Mouse (Mus musculus) ES-E14 (cell line): Measurements from ENCODE around the gene Smurf2. TPM values are rescaled to one million over a fixed set of nuclear protein-coding genes. Genes with fewer than 3 reads are reported as not detected.

ENCODE experiments used
- DNase-seq: peaks from one replicate; pipeline ENCODE4 v3.0.0-alpha.2; 2013; ENCODE audit warnings: low read depth, low spot score
- H3K27ac ChIP-seq: 2 replicates; pipeline ENCODE4 v1.5.1; 2012; ENCODE audit warnings: low read depth, mild to moderate bottlenecking, low read length, moderate library complexity, mixed read lengths; ENCODE audit not compliant: poor library complexity, insufficient read depth, severe bottlenecking
- H3K36me3 ChIP-seq: 2 replicates; pipeline ENCODE4 v1.6.1; 2012; ENCODE audit warnings: mild to moderate bottlenecking, low read length, moderate library complexity, mixed read lengths; ENCODE audit not compliant: control insufficient read depth, poor library complexity, insufficient read depth, severe bottlenecking
- H3K4me1 ChIP-seq, 2 experiments: fragments of 150-350 bp in 1 of 2; sonication (generic) in 1 of 2; 2 replicates each; pipeline ENCODE4 v1.6.1; 2012; ENCODE audit warnings: low read length in 2 of 2, mild to moderate bottlenecking in 1 of 2, mixed read lengths in 1 of 2; ENCODE audit not compliant: control insufficient read depth in 2 of 2, insufficient read depth in 2 of 2, poor library complexity in 1 of 2
- H3K4me3 ChIP-seq, 2 experiments: fragments of 150-350 bp in 1 of 2; sonication (generic) in 1 of 2; 2 replicates each; pipeline ENCODE4 v1.5.1; 2012; ENCODE audit warnings: low read length in 2 of 2, low read depth in 1 of 2, mild to moderate bottlenecking in 1 of 2, mixed read lengths in 1 of 2; ENCODE audit not compliant: insufficient read depth in 1 of 2, poor library complexity in 1 of 2, severe bottlenecking in 1 of 2
- H3K9ac ChIP-seq: 2 replicates; pipeline ENCODE4 v1.6.1; 2012; ENCODE audit warnings: low read depth, mild to moderate bottlenecking, low read length, mixed read lengths; ENCODE audit not compliant: poor library complexity, insufficient read depth, severe bottlenecking
- H3K9me3 ChIP-seq: fragments of 150-350 bp; sonication (generic); 2 replicates; pipeline ENCODE4 v1.6.1; 2012; ENCODE audit warnings: low read depth, mild to moderate bottlenecking, low read length; ENCODE audit not compliant: control insufficient read depth, insufficient read depth
- CHD2 ChIP-seq: IDR thresholded peaks from 2 replicates; pipeline ENCODE4 v1.6.1; 2014; ENCODE audit warnings: mild to moderate bottlenecking, low read depth, low read length, inconsistent platforms
- HCFC1 ChIP-seq: IDR thresholded peaks from 2 replicates; pipeline ENCODE4 v1.6.1; 2012; ENCODE audit warnings: low read length, inconsistent platforms, borderline replicate concordance; ENCODE audit not compliant: insufficient read depth
- MAFK ChIP-seq: IDR thresholded peaks from 2 replicates; pipeline ENCODE4 v1.6.1; 2014; ENCODE audit warnings: mild to moderate bottlenecking, low read depth, low read length, inconsistent platforms; ENCODE audit not compliant: insufficient read depth
- ZC3H11A ChIP-seq: IDR thresholded peaks from 2 replicates; pipeline ENCODE4 v1.6.1; 2012; ENCODE audit warnings: low read depth, mild to moderate bottlenecking, inconsistent platforms, low read length, borderline replicate concordance
- ZNF384 ChIP-seq: IDR thresholded peaks from 2 replicates; pipeline ENCODE4 v1.6.1; 2012; ENCODE audit warnings: low read depth, low read length, inconsistent platforms
- in situ Hi-C, 2 experiments: fragments of 600-800 bp; cut with MboI; formaldehyde crosslinking; loops; one replicate each; pipeline ENCODE4 v1.15.1; 2025; ENCODE audit warnings: low sequenced_read_pairs in 2 of 2, inconsistent platforms in 1 of 2; ENCODE audit not compliant: unreplicated experiment in 2 of 2
- total RNA-seq: library from RNA; depleted of rRNA; stranded (reverse); fragments of 300-350 nt; gene quantifications from 2 replicates; pipeline ENCODE4 v1.2.3, GENCODE M21; 2012

The Smurf2 gene
- total RNA-seq, 1 experiment = 25.3 TPM

GRCm38 (mm10) chr11:106818341-106818740, 102.2 kb downstream of the Smurf2 start:
- Histone ChIP-seq H3K27ac (no peak overlapping the region), H3K36me3 (peaks cover 26% of the 10 kb centered on the region), H3K4me3 (no peak overlapping the region), H3K9ac (no peak overlapping the region), H3K9me3 (no peaks in the 10 kb centered on the region), H3K4me1 (no peaks in the 10 kb centered on the region)
- in situ Hi-C loops = no loop called here
- no peak for TF ChIP-seq ZNF384
- no peak for TF ChIP-seq CHD2
- no peak for TF ChIP-seq MAFK
- no peak for TF ChIP-seq ZC3H11A
- no peak for TF ChIP-seq HCFC1
- no peak for DNase-seq

- in situ Hi-C loops = no loop called here
- Histone ChIP-seq H3K9ac (no peak overlapping the region), H3K9me3 (no peaks in the 10 kb centered on the region), H3K4me3 (no peak overlapping the region), H3K4me1 (no peaks in the 10 kb centered on the region), H3K27ac (no peak overlapping the region), H3K36me3 (peaks cover 26% of the 10 kb centered on the region)
- TF ChIP-seq ZC3H11A (no peak), HCFC1 (no peak), CHD2 (no peak), MAFK (no peak), ZNF384 (no peak)
- DNase-seq = no peak
These were observed 102.7 kb downstream of the Smurf2 start for GRCm38 (mm10) chr11:106817808-106818207.

GRCm38 (mm10) chr11:106817156-106817555, 103.4 kb downstream of the Smurf2 start:
- no peak overlapping the region for H3K27ac ChIP-seq
- peaks cover 23% of the 10 kb centered on the region for H3K36me3 ChIP-seq
- no peaks in the 10 kb centered on the region for H3K9me3 ChIP-seq
- no peak overlapping the region for H3K9ac ChIP-seq
- in situ Hi-C loops = no loop called here
- DNase-seq = no peak
- TF ChIP-seq MAFK (no peak), ZC3H11A (no peak), CHD2 (no peak), ZNF384 (no peak), HCFC1 (no peak)
- H3K4me1 ChIP-seq = no peaks in the 10 kb centered on the region
- no peak overlapping the region for H3K4me3 ChIP-seq

- Histone ChIP-seq H3K27ac (no peak overlapping the region), H3K36me3 (peaks cover 24% of the 10 kb centered on the region), H3K4me3 (no peak overlapping the region), H3K9me3 (no peaks in the 10 kb centered on the region), H3K9ac (no peak overlapping the region), H3K4me1 (no peaks in the 10 kb centered on the region)
- DNase-seq = no peak
- in situ Hi-C loops = no loop called here
- TF ChIP-seq CHD2 (no peak), MAFK (no peak), ZNF384 (no peak), ZC3H11A (no peak), HCFC1 (no peak)
These were observed 104.2 kb downstream of the Smurf2 start for GRCm38 (mm10) chr11:106816316-106816715.

GRCm38 (mm10) chr11:106815761-106816160, 104.8 kb downstream of the Smurf2 start:
- H3K27ac ChIP-seq = no peak overlapping the region
- no peak overlapping the region for H3K4me3 ChIP-seq
- in situ Hi-C loops = no loop called here
- TF ChIP-seq ZC3H11A = no peak
- no peak for TF ChIP-seq ZNF384
- TF ChIP-seq CHD2 = no peak
- TF ChIP-seq HCFC1 = no peak
- no peak for TF ChIP-seq MAFK
- H3K36me3 ChIP-seq = peaks cover 27% of the 10 kb centered on the region
- H3K4me1 ChIP-seq = no peaks in the 10 kb centered on the region
- no peaks in the 10 kb centered on the region for H3K9me3 ChIP-seq
- no peak for DNase-seq
- no peak overlapping the region for H3K9ac ChIP-seq
